Mouse (Mus musculus): Measurements from ENCODE around the gene Jmjd6. TPM values are rescaled to one million over a fixed set of nuclear protein-coding genes. Genes with fewer than 3 reads are reported as not detected.
A peak's percentile ranks its signal among the peaks of the same experiment; 100 is the strongest.
"Not testable (repeated sequence)": the region's sequence is repeated elsewhere in the genome, so short reads cannot be mapped to it uniquely, and the experiment has no call there.

Jmjd6 gene
- polyA plus RNA-seq, 1 experiment: 66.5 TPM

DNA sequence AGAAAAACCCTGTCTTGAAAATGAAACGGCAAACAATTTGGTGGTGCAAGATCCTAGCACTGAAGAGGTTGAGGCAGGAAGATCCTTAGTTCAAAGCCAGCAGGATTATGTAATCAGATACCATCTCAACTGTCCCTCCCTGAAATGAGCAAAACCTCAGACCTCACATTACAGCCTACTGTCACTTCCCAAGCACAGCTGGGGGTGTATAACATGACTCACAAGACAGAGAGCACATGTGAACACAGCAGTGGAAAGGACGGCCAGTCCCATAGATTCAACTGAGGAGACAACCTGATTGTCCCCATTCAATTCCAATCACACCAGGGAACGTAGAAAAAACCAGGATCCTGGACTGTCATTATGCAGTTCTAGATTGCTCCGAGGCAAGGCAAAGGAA, 7.0 kb downstream of the Jmjd6 start:
- Histone ChIP-seq H3K27me3 (ENCODE audit: control insufficient read depth, insufficient read depth, low read length) (no peaks in the 10 kb centered on the region), H3K27ac (ENCODE audit: control insufficient read depth, insufficient read depth, low read depth, low read length) (no peak overlapping the region), H3K4me1 (ENCODE audit: control insufficient read depth, insufficient read depth, low read length) (peaks cover 2% of the 10 kb centered on the region), H3K36me3 (ENCODE audit: control insufficient read depth, insufficient read depth, low read length) (peaks cover 7% of the 10 kb centered on the region), H3K4me3 (ENCODE audit: control insufficient read depth, low read depth, low read length) (no peak overlapping the region)
- TF ChIP-seq POLR2A (IDR thresholded peaks at IDR 0.05; ENCODE audit: control insufficient read depth, low read depth, low read length) (no peak), CTCF (IDR thresholded peaks at IDR 0.05; ENCODE audit: control insufficient read depth, insufficient read depth, insufficient replicate concordance, low read depth, low read length) (no peak)

DNA sequence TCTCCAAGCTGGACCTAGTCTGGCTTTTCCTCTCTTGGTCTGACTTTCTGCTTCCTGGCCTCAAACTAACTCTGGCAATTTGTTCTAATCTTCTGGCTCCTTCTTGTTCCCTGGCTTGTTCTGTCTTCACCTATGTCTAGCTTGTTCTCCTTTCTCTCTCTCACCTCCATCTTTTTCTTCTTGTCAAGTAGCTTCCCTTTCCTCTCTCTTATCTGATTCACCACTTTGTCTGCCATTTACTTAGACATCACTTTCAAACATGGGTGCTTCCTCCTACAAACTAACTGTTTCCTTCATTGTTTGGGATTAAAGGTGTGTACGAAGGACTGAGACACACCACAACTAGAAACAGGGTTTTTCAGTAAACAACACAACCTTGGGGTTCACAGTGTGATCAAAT, 8.3 kb downstream of the Jmjd6 start:
- Histone ChIP-seq H3K36me3 (ENCODE audit: control insufficient read depth, insufficient read depth, low read length) (peaks cover 6% of the 10 kb centered on the region), H3K27ac (ENCODE audit: control insufficient read depth, insufficient read depth, low read depth, low read length) (no peak overlapping the region), H3K4me1 (ENCODE audit: control insufficient read depth, insufficient read depth, low read length) (peaks cover 2% of the 10 kb centered on the region), H3K4me3 (ENCODE audit: control insufficient read depth, low read depth, low read length) (no peak overlapping the region), H3K27me3 (ENCODE audit: control insufficient read depth, insufficient read depth, low read length) (no peaks in the 10 kb centered on the region)
- TF ChIP-seq CTCF (IDR thresholded peaks at IDR 0.05; ENCODE audit: control insufficient read depth, insufficient read depth, insufficient replicate concordance, low read depth, low read length): no peak
- TF ChIP-seq POLR2A (IDR thresholded peaks at IDR 0.05; ENCODE audit: control insufficient read depth, low read depth, low read length): no peak

DNA sequence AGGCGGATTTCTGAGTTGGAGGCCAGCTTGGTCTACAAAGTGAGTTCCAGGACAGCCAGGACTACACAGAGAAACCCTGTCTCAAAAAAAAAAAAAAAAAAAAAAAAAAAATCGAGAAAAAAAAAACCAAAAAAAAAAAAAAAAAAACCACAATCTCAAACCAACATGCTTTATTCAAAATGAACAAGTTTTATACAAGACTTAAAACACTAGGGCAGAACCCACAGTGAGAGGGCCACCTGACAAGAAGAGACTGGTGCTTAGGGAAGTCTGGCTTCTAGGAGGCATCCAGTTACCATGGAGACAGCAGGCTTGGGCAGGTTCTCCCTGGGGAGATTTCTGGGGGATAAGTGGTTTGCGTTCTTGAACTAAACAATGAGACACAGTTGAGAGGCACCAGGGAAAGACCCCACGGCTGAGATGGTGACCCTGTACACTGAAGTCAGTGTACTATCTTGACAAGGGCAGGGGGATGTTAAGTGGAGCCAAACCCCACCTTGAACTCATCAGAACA, 11.0 kb downstream of the Jmjd6 start:
- TF ChIP-seq POLR2A (IDR thresholded peaks at IDR 0.05; ENCODE audit: control insufficient read depth, low read depth, low read length) (no peak), CTCF (IDR thresholded peaks at IDR 0.05; ENCODE audit: control insufficient read depth, insufficient read depth, insufficient replicate concordance, low read depth, low read length) (no peak)
- no peaks in the 10 kb centered on the region for H3K27me3 ChIP-seq (ENCODE audit: control insufficient read depth, insufficient read depth, low read length)
- no peak overlapping the region for H3K4me3 ChIP-seq (ENCODE audit: control insufficient read depth, low read depth, low read length)
- peaks cover 16% of the 10 kb centered on the region for H3K4me1 ChIP-seq (ENCODE audit: control insufficient read depth, insufficient read depth, low read length)
- no peak overlapping the region for H3K27ac ChIP-seq (ENCODE audit: control insufficient read depth, insufficient read depth, low read depth, low read length)
- no peaks in the 10 kb centered on the region for H3K36me3 ChIP-seq (ENCODE audit: control insufficient read depth, insufficient read depth, low read length)

DNA sequence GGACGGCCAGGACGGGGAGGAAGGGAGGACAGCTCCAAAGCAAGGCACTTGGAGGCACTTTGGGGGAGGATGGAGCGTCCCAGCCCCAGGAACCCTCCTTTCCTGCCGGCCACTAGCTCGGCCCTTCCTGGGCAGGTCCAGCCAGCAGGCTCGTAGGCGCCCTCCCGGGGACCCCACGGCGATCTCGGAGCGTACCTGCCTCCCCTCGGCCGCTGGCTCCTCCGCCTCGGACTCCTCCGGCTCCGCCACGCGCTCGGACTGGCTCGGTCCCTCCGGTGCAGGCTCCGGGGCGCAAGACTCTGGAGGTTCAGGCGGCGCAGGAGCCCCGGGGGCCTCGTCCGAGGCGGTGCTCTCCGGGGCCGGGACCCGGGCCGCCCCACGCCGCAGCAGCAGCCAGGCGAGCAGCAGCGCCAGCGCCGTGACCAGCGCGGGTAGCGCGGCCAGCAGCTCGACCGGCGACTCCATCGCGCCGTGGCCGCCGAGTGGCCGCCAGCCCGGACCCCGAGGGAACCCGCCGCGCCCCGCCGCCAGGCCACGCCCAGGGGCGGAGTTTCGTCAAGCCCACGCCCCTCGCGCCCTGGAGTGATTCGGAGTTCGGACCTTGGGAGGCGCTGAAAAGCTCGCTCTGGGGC, 15.6 kb downstream of the Jmjd6 start, which contains the start of gene Mxra7:
TSS of gene Mxra7 (minus strand) at position 513 of the 632 bp plus-strand sequence.
- TF ChIP-seq CTCF (IDR thresholded peaks at IDR 0.05; ENCODE audit: control insufficient read depth, insufficient read depth, insufficient replicate concordance, low read depth, low read length): no peak
- TF ChIP-seq POLR2A (IDR thresholded peaks at IDR 0.05; ENCODE audit: control insufficient read depth, low read depth, low read length): peak; percentile 65; the same call in 1 of the 2 replicates
- H3K36me3 ChIP-seq (ENCODE audit: control insufficient read depth, insufficient read depth, low read length): no peaks in the 10 kb centered on the region
- H3K4me3 ChIP-seq (ENCODE audit: control insufficient read depth, low read depth, low read length): peak within 1 kb of the TSS; percentile 78
- no peaks in the 10 kb centered on the region for H3K27me3 ChIP-seq (ENCODE audit: control insufficient read depth, insufficient read depth, low read length)
- H3K27ac ChIP-seq (ENCODE audit: control insufficient read depth, insufficient read depth, low read depth, low read length): peak within 1 kb of the TSS; percentile 73
- peaks cover 20% of the 10 kb centered on the region for H3K4me1 ChIP-seq (ENCODE audit: control insufficient read depth, insufficient read depth, low read length)

DNA sequence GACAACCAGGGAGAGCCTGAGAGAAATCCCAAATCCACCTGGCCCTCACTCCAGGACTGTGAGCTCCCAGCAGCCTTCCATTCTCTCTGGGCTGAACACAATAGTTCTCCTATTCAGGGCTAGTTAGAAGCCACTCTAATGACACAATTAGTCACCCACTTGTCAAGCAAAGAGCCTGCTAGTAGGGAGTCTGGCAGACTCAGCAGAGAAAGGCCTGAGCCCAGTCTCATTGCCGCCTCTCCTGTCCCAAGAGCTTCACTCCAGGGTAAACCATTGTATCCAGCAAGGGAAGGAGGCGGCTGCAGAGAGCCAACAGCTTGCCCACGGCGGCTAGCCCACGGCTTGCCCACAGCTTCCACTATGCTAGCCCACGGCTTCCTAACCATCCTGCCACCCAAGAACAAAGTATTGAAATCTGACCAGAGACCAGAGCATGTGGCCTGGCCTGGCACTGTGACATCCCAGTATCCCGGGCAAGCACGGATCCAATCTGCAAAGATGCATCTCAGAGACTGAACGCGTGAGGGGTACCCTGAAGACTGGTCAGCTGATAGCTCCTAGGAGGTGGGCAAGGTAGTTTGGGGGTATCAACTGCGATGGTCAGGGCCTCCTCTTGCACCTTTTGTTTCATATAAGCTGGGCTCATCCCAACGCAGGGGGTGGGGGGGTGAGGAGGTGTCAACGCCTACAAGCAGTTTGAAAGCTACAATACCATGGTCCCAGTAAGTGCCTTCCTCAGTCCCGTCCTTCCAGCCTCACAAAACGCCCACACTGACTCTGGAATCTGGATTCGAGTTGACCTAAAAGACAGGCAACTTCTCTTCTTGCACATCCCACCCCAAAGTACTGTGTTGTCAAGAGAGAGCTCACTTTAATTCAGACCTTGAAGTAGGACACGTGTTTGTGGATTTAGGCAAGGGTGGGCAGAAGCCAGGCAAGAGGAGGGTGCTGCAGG, 16.4 kb downstream of the Jmjd6 start:
- Histone ChIP-seq H3K4me1 (ENCODE audit: control insufficient read depth, insufficient read depth, low read length) (peaks cover 20% of the 10 kb centered on the region), H3K4me3 (ENCODE audit: control insufficient read depth, low read depth, low read length) (peak overlapping the region; percentile 78), H3K36me3 (ENCODE audit: control insufficient read depth, insufficient read depth, low read length) (no peaks in the 10 kb centered on the region), H3K27me3 (ENCODE audit: control insufficient read depth, insufficient read depth, low read length) (no peaks in the 10 kb centered on the region), H3K27ac (ENCODE audit: control insufficient read depth, insufficient read depth, low read depth, low read length) (peak overlapping the region; percentile 73; the same call in 1 of the 2 replicates)
- TF ChIP-seq CTCF (IDR thresholded peaks at IDR 0.05; ENCODE audit: control insufficient read depth, insufficient read depth, insufficient replicate concordance, low read depth, low read length) (no peak), POLR2A (IDR thresholded peaks at IDR 0.05; ENCODE audit: control insufficient read depth, low read depth, low read length) (no peak)

DNA sequence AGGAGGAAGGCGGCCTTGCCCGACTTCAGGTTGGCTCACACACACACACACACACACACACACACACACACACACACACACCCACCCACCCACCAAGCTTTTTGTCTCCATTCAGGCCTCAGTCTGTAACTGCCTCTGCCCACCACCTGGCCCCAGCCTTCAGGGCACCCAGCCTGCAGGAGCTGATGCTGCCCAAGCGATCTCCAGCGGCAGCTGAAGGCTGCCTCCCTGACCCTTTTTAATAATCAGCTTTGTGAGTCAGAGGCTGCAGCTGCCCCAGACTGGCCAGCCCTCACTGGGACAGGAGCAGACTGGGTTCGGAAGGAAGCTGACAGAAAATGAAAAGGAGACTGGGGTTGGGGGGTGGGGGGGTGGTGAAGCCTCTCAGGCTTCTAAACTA, 18.0 kb downstream of the Jmjd6 start:
- TF ChIP-seq CTCF (IDR thresholded peaks at IDR 0.05; ENCODE audit: control insufficient read depth, insufficient read depth, insufficient replicate concordance, low read depth, low read length): no peak
- no peak for TF ChIP-seq POLR2A (IDR thresholded peaks at IDR 0.05; ENCODE audit: control insufficient read depth, low read depth, low read length)
- no peak overlapping the region for H3K4me3 ChIP-seq (ENCODE audit: control insufficient read depth, low read depth, low read length)
- H3K36me3 ChIP-seq (ENCODE audit: control insufficient read depth, insufficient read depth, low read length): no peaks in the 10 kb centered on the region
- no peaks in the 10 kb centered on the region for H3K27me3 ChIP-seq (ENCODE audit: control insufficient read depth, insufficient read depth, low read length)
- peaks cover 20% of the 10 kb centered on the region for H3K4me1 ChIP-seq (ENCODE audit: control insufficient read depth, insufficient read depth, low read length)
- H3K27ac ChIP-seq (ENCODE audit: control insufficient read depth, insufficient read depth, low read depth, low read length): no peak overlapping the region

DNA sequence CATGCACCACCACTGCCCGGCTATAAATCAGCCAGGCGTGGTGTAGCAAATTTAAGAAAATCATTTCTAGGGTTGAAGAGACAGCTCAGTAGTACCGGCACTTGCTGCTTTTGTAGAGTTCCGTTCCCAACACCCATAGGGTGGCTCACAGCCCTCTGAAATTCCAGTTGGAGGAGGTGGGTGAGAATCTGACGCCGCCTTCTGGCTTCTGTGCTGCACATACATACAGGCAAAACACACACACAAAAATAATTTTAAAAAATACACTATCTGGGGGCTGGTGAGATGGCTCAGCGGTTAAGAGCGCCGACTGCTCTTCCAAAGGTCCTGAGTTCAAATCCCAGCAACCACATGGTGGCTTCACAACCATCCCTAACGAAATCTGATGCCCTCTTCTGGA, 19.4 kb downstream of the Jmjd6 start:
- H3K4me3 ChIP-seq (ENCODE audit: control insufficient read depth, low read depth, low read length); H3K36me3 ChIP-seq (ENCODE audit: control insufficient read depth, insufficient read depth, low read length); H3K27me3 ChIP-seq (ENCODE audit: control insufficient read depth, insufficient read depth, low read length); H3K27ac ChIP-seq (ENCODE audit: control insufficient read depth, insufficient read depth, low read depth, low read length): not testable (repeated sequence)
- peaks cover 15% of the 10 kb centered on the region for H3K4me1 ChIP-seq (ENCODE audit: control insufficient read depth, insufficient read depth, low read length)

Measured in testis, adult 2 months (tissue).